Mouse (Mus musculus) stomach, embryonic 14.5 days (tissue): ENCODE measurements around the gene Trip4. TPM values are rescaled to one million over a fixed set of nuclear protein-coding genes. Genes with fewer than 3 reads are reported as not detected.

Experiments
- ATAC-seq: fragments of 200-750 bp; cut with Nextera tagmentation; 2 replicates; pipeline ENCODE4 v1.8.0; 2017; ENCODE audit warnings: low read depth, moderate TSS enrichment; ENCODE audit not compliant: insufficient number of reproducible peaks, insufficient read depth, low FRiP score
- H3K27ac ChIP-seq: fragments of 300-500 bp; sonication (generic); 2 replicates; pipeline ENCODE4 v1.5.1; 2014; ENCODE audit warnings: mild to moderate bottlenecking, low read length, moderate library complexity, mixed read lengths
- H3K27me3 ChIP-seq: fragments of 300-500 bp; sonication (generic); 2 replicates; pipeline ENCODE4 v1.6.1; 2014; ENCODE audit warnings: low read length, control low read depth, mixed read lengths; ENCODE audit not compliant: control insufficient read depth, insufficient read depth
- H3K36me3 ChIP-seq: fragments of 300-500 bp; sonication (generic); 2 replicates; pipeline ENCODE4 v1.6.1; 2014; ENCODE audit warnings: mild to moderate bottlenecking, control low read depth, low read length, moderate library complexity, mixed read lengths; ENCODE audit not compliant: control insufficient read depth, insufficient read depth
- H3K4me1 ChIP-seq: fragments of 300-500 bp; sonication (generic); 2 replicates; pipeline ENCODE4 v1.6.1; 2014; ENCODE audit warnings: low read length, control low read depth, mixed read lengths; ENCODE audit not compliant: control insufficient read depth, insufficient read depth
- H3K4me2 ChIP-seq: fragments of 300-500 bp; sonication (generic); replicated peaks from 2 replicates; pipeline ENCODE4 v1.6.1; 2014; ENCODE audit warnings: low read depth, low read length, control low read depth
- H3K4me3 ChIP-seq: fragments of 300-500 bp; sonication (generic); 2 replicates; pipeline ENCODE4 v1.5.1; 2014; ENCODE audit warnings: low read depth, low read length, control low read depth
- H3K9ac ChIP-seq: fragments of 300-500 bp; sonication (generic); replicated peaks from 2 replicates; pipeline ENCODE4 v1.6.1; 2014; ENCODE audit warnings: low read depth, mild to moderate bottlenecking, control low read depth, low read length, moderate library complexity, mixed read lengths
- H3K9me3 ChIP-seq: fragments of 300-500 bp; sonication (generic); 2 replicates; pipeline ENCODE4 v1.6.1; 2016; ENCODE audit warnings: low read depth, low read length, control low read depth; ENCODE audit not compliant: control insufficient read depth
- WGBS: fragments of 180-500 bp; shearing (Covaris S2); extraction: QIAGEN DNeasy Blood & Tissue Kit; methylation state at CpG from one replicate; pipeline ENCODE4 v1.1.7; 2014; 5-methylcytosine and 5-hydroxymethylcytosine counted together
- polyA plus RNA-seq: library from polyadenylated mRNA; unstranded; fragments of >200 nt; fragmentation: Nextera tagmentation; extraction: Ambion mirVana; gene quantifications from 2 replicates; pipeline ENCODE4 v1.2.1, GENCODE M21; 2014

The Trip4 gene
- polyA plus RNA-seq, 1 experiment from 2014 or later, result 35.1 TPM

DNA sequence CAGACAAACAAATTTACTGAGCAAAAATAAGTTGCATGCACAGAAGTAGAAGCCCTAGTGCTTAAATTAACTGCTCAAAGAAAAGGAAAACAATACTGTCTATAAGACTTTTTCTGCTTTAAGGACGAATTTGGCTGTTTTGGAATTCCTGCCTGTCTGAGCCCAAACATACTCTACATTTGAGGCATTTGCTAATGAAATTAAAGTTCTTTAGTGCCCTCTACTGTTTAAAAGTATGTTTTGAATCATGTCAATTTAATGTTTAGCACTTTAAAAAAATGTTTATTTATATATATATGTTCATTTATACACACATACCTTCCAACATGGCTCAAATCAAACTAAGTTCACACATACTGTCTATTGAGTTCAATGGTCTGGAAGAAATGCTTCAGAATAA lies 58.4 kb downstream of the Trip4 start:
- WGBS, result 13% methylated on average over 1 of the region's 1 CpGs
- Histone ChIP-seq H3K27me3 (no peaks in the 10 kb centered on the region), H3K9me3 (no peaks in the 10 kb centered on the region), H3K36me3 (peaks cover 22% of the 10 kb centered on the region), H3K9ac (no peak overlapping the region), H3K4me1 (no peaks in the 10 kb centered on the region), H3K4me2 (no peak overlapping the region), H3K4me3 (no peak overlapping the region), H3K27ac (no peak overlapping the region)
- ATAC-seq, result no peak

DNA sequence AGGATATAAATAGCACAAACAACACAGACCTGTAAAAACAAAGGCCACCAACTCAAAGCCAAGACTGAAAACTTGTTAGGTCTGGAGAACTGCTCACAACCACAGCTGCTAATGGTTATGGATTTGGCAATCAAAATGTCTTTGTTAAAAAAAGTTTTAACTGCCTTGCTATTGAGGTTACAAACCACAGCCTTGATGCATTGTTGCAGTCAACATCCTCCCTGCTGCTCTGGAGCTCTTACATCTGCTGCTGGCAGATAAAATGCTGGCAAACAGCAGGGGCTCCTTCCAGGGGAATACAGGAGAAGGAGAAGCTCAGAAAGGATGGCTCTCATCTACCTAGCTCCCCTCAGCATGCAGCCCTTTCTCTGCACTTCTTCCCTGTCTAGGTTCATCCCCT lies 60.4 kb downstream of the Trip4 start:
- Histone ChIP-seq H3K27me3 (no peaks in the 10 kb centered on the region), H3K4me3 (no peak overlapping the region), H3K4me2 (no peak overlapping the region), H3K27ac (no peak overlapping the region), H3K9ac (no peak overlapping the region), H3K36me3 (peaks cover 22% of the 10 kb centered on the region), H3K9me3 (no peaks in the 10 kb centered on the region), H3K4me1 (no peaks in the 10 kb centered on the region)
- no peak for ATAC-seq

DNA sequence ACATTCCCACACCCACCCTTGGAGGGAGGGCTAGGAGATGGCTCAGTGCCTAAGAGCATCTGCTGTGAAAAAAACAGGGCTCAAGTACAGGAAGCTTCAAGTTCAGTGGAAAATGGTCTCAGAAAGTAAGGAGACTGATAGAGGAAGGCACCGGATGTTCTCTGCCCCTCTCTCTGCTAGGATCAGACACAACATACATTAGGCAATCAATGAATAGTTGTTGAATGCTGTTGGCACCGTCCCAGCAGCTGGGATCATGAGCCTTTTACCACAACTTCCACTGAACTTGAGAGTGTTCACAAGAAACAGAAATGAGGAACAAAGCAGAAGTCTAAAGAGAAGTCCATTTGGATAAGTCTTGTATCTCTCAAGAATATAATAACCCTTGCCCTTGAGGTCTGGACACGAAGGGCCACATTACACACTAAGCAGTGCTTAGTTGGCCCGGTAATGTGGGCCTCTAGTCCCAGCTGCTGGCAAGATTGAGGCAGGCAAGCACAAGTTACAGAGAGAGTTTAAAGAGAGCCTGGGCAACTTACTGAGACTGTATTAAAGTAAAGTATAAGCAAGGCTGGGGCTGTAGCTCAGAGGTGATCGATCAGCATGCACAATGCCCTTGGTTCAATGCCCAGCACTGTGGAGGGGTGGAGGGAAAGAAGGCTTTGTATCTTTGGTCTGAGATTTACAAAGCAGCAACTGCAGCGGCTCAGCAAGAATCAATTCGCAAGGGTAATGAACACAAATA lies 64.0 kb downstream of the Trip4 start:
- Histone ChIP-seq H3K27ac (no peak overlapping the region), H3K9ac (no peak overlapping the region), H3K4me3 (no peak overlapping the region), H3K27me3 (no peaks in the 10 kb centered on the region), H3K4me2 (no peak overlapping the region), H3K36me3 (peaks cover 8% of the 10 kb centered on the region), H3K4me1 (no peaks in the 10 kb centered on the region), H3K9me3 (no peaks in the 10 kb centered on the region)
- 77% methylated on average over 7 of the region's 7 CpGs for WGBS
- no peak for ATAC-seq

DNA sequence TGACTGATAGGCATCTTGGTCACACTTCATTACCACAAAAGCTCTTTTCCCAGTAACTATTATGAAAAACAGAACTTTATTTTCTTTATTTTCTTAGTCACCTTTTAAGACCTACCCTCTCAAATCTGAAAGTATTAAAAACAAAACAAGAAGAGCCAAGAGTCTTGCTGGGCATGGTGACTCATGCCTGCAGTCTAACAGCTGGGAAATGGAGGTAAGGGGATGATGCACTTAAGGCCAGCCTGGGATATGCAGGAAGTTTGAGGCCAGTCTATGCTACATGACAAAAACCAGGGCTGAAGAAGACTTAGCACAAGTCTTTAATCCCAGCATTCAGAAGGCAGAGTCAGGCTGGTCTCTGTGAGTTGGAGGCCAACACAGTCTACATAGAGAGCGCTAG lies 68.8 kb downstream of the Trip4 start:
- Histone ChIP-seq H3K4me1 (no peaks in the 10 kb centered on the region), H3K36me3 (no peaks in the 10 kb centered on the region; the same call in none of the 2 replicates), H3K9ac (no peak overlapping the region), H3K9me3 (no peaks in the 10 kb centered on the region), H3K27ac (no peak overlapping the region), H3K27me3 (no peaks in the 10 kb centered on the region), H3K4me3 (no peak overlapping the region), H3K4me2 (no peak overlapping the region)
- ATAC-seq, result no peak
- 97% methylated on average over 1 of the region's 1 CpGs for WGBS

DNA sequence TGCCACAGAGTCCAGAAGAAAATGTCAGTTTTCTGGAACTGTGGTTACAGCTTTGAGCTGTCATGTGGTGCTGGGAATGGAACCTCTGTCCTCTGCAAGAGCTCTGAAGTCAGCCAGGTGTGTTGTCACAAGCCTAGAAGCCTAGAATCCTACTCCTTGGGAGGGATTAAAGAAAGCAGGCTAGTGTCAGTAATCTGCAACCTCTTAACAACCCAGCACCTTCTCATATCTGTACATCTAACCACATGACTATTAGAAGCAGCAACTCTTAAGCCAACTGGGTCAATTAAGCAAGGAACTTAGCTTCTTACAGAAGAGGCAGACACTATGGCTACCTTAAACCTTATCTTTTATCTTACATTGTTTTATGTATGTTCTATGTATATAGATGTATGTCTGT lies 71.7 kb downstream of the Trip4 start:
- Histone ChIP-seq H3K27me3 (no peaks in the 10 kb centered on the region), H3K9me3 (no peaks in the 10 kb centered on the region), H3K9ac (no peak overlapping the region), H3K4me3 (no peak overlapping the region), H3K27ac (no peak overlapping the region), H3K4me1 (no peaks in the 10 kb centered on the region; the same call in 1 of the 2 replicates), H3K4me2 (no peak overlapping the region), H3K36me3 (no peaks in the 10 kb centered on the region; the same call in 1 of the 2 replicates)
- ATAC-seq, result no peak

DNA sequence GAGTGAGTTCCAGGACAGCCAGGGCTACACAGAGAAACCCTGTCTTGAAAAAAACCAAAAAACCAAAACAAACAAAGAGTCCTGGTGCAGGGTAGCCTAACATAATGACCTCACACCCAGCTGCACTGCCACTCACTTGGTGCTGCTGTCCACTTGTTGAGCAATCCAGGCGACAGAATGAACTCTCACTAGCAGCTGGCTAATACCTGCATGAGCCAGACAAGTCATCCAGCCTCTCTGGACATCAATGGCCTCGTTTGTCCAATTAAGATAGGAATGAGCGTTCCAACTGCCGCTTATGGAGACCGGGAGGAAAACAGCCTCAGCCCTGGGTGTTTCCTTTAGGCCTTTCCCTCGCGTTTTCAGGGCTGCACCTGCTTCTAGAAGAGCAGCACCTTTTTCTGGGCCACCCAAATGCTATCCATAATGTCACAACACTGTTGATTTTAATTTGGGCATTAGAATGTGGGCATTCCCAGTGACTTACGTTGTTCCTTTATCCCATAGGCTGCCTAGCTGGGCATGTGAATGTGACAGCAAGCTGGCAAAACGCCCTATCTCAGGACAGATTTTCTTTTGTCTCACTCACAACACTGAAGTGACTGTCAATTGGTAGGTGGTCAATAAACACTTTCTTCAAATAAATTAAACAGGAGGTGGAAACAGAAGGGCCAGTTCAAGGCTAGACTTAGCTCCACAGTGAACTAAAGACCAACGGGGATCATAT lies 73.8 kb downstream of the Trip4 start:
- Histone ChIP-seq H3K27ac (no peak overlapping the region), H3K9me3 (no peaks in the 10 kb centered on the region), H3K36me3 (no peaks in the 10 kb centered on the region; the same call in 1 of the 2 replicates), H3K4me3 (no peak overlapping the region), H3K27me3 (no peaks in the 10 kb centered on the region), H3K9ac (no peak overlapping the region), H3K4me1 (no peaks in the 10 kb centered on the region; the same call in 1 of the 2 replicates), H3K4me2 (no peak overlapping the region)
- 83% methylated on average over 10 of the region's 10 CpGs for WGBS
- no peak for ATAC-seq

DNA sequence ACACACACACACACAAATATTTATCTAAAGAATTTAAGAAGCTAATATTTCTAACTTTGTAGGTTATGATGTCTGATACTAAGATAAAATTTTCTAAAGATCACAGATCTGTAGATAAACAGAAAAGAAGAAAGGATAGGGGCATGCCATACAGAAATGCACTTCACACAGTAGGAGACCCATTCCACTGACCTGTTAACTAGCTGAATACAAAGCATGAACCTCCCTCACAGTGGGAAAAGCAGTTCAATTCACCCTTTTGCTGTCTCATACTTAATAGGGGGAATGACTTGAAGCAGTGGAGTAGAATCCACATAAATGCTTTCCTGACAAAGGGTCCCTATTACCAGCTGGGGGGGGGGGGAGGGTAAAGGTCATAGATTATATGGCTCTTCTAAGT lies 75.0 kb downstream of the Trip4 start:
- Histone ChIP-seq H3K9me3 (no peaks in the 10 kb centered on the region), H3K4me1 (peaks cover 2% of the 10 kb centered on the region; the same call in 1 of the 2 replicates), H3K4me3 (no peak overlapping the region), H3K9ac (no peak overlapping the region), H3K27me3 (no peaks in the 10 kb centered on the region), H3K36me3 (no peaks in the 10 kb centered on the region; the same call in 1 of the 2 replicates), H3K4me2 (no peak overlapping the region), H3K27ac (no peak overlapping the region)
- no peak for ATAC-seq

DNA sequence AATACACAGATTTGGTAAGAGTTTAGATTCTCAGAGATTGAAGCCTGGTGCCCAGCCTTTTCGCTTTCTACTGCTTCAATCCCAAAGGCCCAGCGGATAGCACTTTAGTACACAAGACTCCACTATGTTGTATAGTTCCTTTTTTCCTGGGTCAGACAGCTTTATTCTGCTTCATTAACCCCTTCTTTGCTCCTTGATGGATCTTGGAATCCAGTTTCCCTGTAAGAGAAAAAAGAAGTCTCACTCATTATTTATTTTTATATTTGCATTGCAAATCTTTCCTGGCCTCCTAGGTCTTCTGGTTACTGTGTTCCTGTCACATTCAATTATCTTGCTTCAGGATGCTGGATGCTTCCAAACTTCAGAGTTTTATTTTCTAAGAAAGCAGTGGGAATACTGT lies 75.4 kb downstream of the Trip4 start:
- Histone ChIP-seq H3K36me3 (no peaks in the 10 kb centered on the region; the same call in 1 of the 2 replicates), H3K4me3 (no peak overlapping the region), H3K4me1 (peaks cover 6% of the 10 kb centered on the region; the same call in 1 of the 2 replicates), H3K4me2 (no peak overlapping the region), H3K27ac (no peak overlapping the region), H3K9ac (no peak overlapping the region), H3K27me3 (no peaks in the 10 kb centered on the region), H3K9me3 (no peaks in the 10 kb centered on the region)
- ATAC-seq, result no peak
- 76% methylated on average over 2 of the region's 2 CpGs for WGBS
